Mouse (Mus musculus) kidney, embryonic 15.5 days (tissue): ENCODE data around the gene Wdr4. TPM values are rescaled to one million over a fixed set of nuclear protein-coding genes. Genes with fewer than 3 reads are reported as not detected.

Experiments used
- ATAC-seq: fragments of 200-750 bp; cut with Nextera tagmentation; replicated peaks from 2 replicates; pipeline ENCODE4 v1.8.0; 2017; ENCODE audit warnings: moderate TSS enrichment; ENCODE audit not compliant: low FRiP score
- H3K27ac ChIP-seq: fragments of 300-500 bp; sonication (generic); 2 replicates; pipeline ENCODE4 v1.5.1; 2015; ENCODE audit warnings: mild to moderate bottlenecking, inconsistent platforms
- H3K27me3 ChIP-seq: fragments of 300-500 bp; sonication (generic); 2 replicates; pipeline ENCODE4 v1.6.1; 2015; ENCODE audit warnings: inconsistent platforms
- H3K36me3 ChIP-seq: fragments of 300-500 bp; sonication (generic); 2 replicates; pipeline ENCODE4 v1.6.1; 2015; ENCODE audit warnings: inconsistent platforms
- H3K4me1 ChIP-seq: fragments of 300-500 bp; sonication (generic); 2 replicates; pipeline ENCODE4 v1.6.1; 2015; ENCODE audit warnings: inconsistent platforms
- H3K4me2 ChIP-seq: fragments of 300-500 bp; sonication (generic); 2 replicates; pipeline ENCODE4 v1.6.1; 2015; ENCODE audit warnings: moderate library complexity, mild to moderate bottlenecking, inconsistent platforms
- H3K4me3 ChIP-seq: fragments of 300-500 bp; sonication (generic); replicated peaks from 2 replicates; pipeline ENCODE4 v1.5.1; 2015; ENCODE audit warnings: mild to moderate bottlenecking, inconsistent platforms
- H3K9ac ChIP-seq: fragments of 300-500 bp; sonication (generic); 2 replicates; pipeline ENCODE4 v1.6.1; 2015; ENCODE audit warnings: mild to moderate bottlenecking, inconsistent platforms
- H3K9me3 ChIP-seq: fragments of 300-500 bp; sonication (generic); replicated peaks from 2 replicates; pipeline ENCODE4 v1.6.1; 2016; ENCODE audit warnings: inconsistent platforms
- WGBS: fragments of 180-500 bp; shearing (Covaris S2); methylation state at CpG from one replicate; pipeline ENCODE4 v1.1.7; 2015; ENCODE audit warnings: mixed read lengths; 5-methylcytosine and 5-hydroxymethylcytosine counted together
- microRNA-seq: library from miRNA; unstranded; fragments of <30 nt; microRNA quantifications from one replicate; pipeline ENCODE4, GENCODE M21; 2016
- polyA plus RNA-seq: library from polyadenylated mRNA; unstranded; fragments of >200 nt; fragmentation: Nextera tagmentation; extraction: Ambion mirVana; gene quantifications from 2 replicates; pipeline ENCODE4 v1.2.1, GENCODE M21; 2015

Gene Wdr4
- polyA plus RNA-seq, 1 experiment from 2014 or later, result 49.6 TPM

DNA sequence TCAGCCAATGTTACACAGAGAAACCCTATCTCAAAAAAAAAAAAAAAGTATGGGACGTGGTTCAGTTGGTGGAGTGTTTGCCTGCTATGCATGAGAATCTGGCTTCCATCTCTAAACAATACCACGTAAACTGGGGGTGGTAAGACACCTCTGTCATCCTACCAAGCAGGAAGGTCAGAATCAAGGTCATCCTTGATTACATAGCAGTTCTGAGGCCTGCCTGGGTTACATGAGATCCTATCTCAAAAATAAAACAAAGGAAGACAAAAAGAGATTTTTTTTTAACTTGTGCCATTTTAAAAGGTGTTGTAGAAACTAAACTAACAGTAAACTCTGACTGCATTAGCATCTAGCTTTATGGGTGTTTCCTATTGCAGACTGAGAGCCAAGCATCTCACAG, 67.0 kb downstream of the Wdr4 start:
- H3K27ac ChIP-seq, result no peak overlapping the region
- no peaks in the 10 kb centered on the region for H3K9me3 ChIP-seq
- H3K4me2 ChIP-seq, result no peak overlapping the region
- peaks cover 31% of the 10 kb centered on the region for H3K4me1 ChIP-seq
- H3K27me3 ChIP-seq, result no peaks in the 10 kb centered on the region
- H3K4me3 ChIP-seq, result no peak overlapping the region
- no peak overlapping the region for H3K9ac ChIP-seq
- ATAC-seq, result no peak
- 77% methylated on average over 2 of the region's 2 CpGs for whole genome bisulfite sequencing
- H3K36me3 ChIP-seq, result peaks cover 27% of the 10 kb centered on the region

GRCm38 (mm10) chr17:31451179-31451708, 68.5 kb downstream of the Wdr4 start:
- ATAC-seq, result no peak
- Histone ChIP-seq H3K4me2 (no peak overlapping the region), H3K27ac (peak overlapping the region; percentile 78), H3K36me3 (peaks cover 24% of the 10 kb centered on the region), H3K4me1 (peaks cover 17% of the 10 kb centered on the region), H3K4me3 (no peak overlapping the region), H3K9ac (no peak overlapping the region), H3K27me3 (no peaks in the 10 kb centered on the region), H3K9me3 (no peaks in the 10 kb centered on the region)
- 52% methylated on average over 8 of the region's 8 CpGs for WGBS

DNA sequence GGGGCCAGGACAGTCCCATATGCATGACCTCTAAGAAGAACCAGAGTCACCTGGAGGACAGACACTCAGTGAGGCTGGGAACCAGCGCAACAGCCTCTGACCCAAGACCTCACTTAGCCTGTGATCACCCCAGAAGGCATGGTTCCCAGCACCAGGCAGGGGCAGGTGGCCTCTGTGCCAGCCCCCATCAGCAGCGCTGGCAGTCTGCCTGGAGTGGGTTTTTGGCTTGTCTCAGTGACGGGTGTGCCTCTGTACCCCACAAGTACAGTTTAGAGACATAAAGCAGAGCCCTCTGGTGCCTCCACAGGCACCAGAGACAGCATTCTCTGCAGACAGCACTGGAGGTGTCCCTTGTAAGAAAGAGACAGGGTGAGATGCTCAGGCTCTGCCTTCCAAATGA, 69.6 kb downstream of the Wdr4 start:
- H3K9me3 ChIP-seq, result no peaks in the 10 kb centered on the region
- H3K27ac ChIP-seq, result no peak overlapping the region
- H3K9ac ChIP-seq, result no peak overlapping the region
- H3K36me3 ChIP-seq, result peaks cover 13% of the 10 kb centered on the region
- WGBS, result 81% methylated on average over 3 of the region's 3 CpGs
- H3K4me1 ChIP-seq, result peaks cover 15% of the 10 kb centered on the region
- no peaks in the 10 kb centered on the region for H3K27me3 ChIP-seq
- ATAC-seq, result no peak
- H3K4me2 ChIP-seq, result no peak overlapping the region
- H3K4me3 ChIP-seq, result no peak overlapping the region

GRCm38 (mm10) chr17:31448519-31448918, 71.3 kb downstream of the Wdr4 start:
- peaks cover 15% of the 10 kb centered on the region; the same call in 1 of the 2 replicates for H3K36me3 ChIP-seq
- H3K27me3 ChIP-seq, result no peaks in the 10 kb centered on the region
- ATAC-seq, result no peak
- no peak overlapping the region for H3K27ac ChIP-seq
- H3K4me3 ChIP-seq, result no peak overlapping the region
- H3K9ac ChIP-seq, result no peak overlapping the region
- peaks cover 29% of the 10 kb centered on the region for H3K4me1 ChIP-seq
- no peaks in the 10 kb centered on the region for H3K9me3 ChIP-seq
- WGBS, result 84% methylated on average over 1 of the region's 1 CpGs
- no peak overlapping the region for H3K4me2 ChIP-seq

- 81% methylated on average over 5 of the region's 5 CpGs for WGBS
- H3K27me3 ChIP-seq, result peaks cover 2% of the 10 kb centered on the region; the same call in 1 of the 2 replicates
Measured at GRCm38 (mm10) chr17:31447766-31448165, 72.0 kb downstream of the Wdr4 start.

GRCm38 (mm10) chr17:31445061-31445731, 74.6 kb downstream of the Wdr4 start:
- H3K4me3 ChIP-seq, result no peak overlapping the region
- WGBS, result 33% methylated on average over 7 of the region's 7 CpGs
- 0 out of 2 replicates have a peak, but pooled peaks have one; percentile 46 for ATAC-seq
- peaks cover 2% of the 10 kb centered on the region for H3K27me3 ChIP-seq
- peaks cover 27% of the 10 kb centered on the region for H3K4me1 ChIP-seq
- H3K9ac ChIP-seq, result no peak overlapping the region
- H3K27ac ChIP-seq, result 0 out of 2 replicates have a peak overlapping the region, but pooled peaks have one; percentile 41
- no peak overlapping the region for H3K4me2 ChIP-seq
- peaks cover 15% of the 10 kb centered on the region; the same call in 1 of the 2 replicates for H3K36me3 ChIP-seq
- no peaks in the 10 kb centered on the region for H3K9me3 ChIP-seq

More at GRCm38 (mm10) chr17:31447766-31448165, 72.0 kb downstream of the Wdr4 start:
- Histone ChIP-seq H3K9ac (no peak overlapping the region), H3K36me3 (peaks cover 15% of the 10 kb centered on the region; the same call in 1 of the 2 replicates), H3K4me3 (no peak overlapping the region), H3K4me2 (no peak overlapping the region), H3K4me1 (peaks cover 34% of the 10 kb centered on the region), H3K9me3 (no peaks in the 10 kb centered on the region), H3K27ac (no peak overlapping the region)
- no peak for ATAC-seq

Small RNA genes within 50 kb of the gene (microRNA-seq; reads per million reads assigned to microRNA genes)
- gene Gm24970, result not detected

Other genes with a start within 250 kb of the Wdr4 start
- gene Rsph1, start 242.6 kb downstream of the Wdr4 start, polyA plus RNA-seq, result 2.0 and 2.4 TPM in 2 replicates
- 3.0 and 3.9 TPM in 2 replicates for gene Slc37a1, start 233.2 kb downstream of the Wdr4 start, polyA plus RNA-seq
- 27.6 and 34.9 TPM in 2 replicates for gene Pde9a, start 133.8 kb downstream of the Wdr4 start, polyA plus RNA-seq
- gene Ndufv3, start 135 bp upstream of the Wdr4 start, polyA plus RNA-seq, result 261 TPM in 2 replicates
- gene Pknox1, start 44.8 kb upstream of the Wdr4 start, polyA plus RNA-seq, result 36.7 and 40.5 TPM in 2 replicates
- gene Cbs, start 117.3 kb upstream of the Wdr4 start, polyA plus RNA-seq, result 3.1 and 3.2 TPM in 2 replicates
- 335 and 336 TPM in 2 replicates for gene U2af1, start 138.9 kb upstream of the Wdr4 start, polyA plus RNA-seq
- 0.38 TPM in 1 of 2 replicates, not detected in the other for gene Cryaa, start 157.8 kb upstream of the Wdr4 start, polyA plus RNA-seq